Mouse (Mus musculus) hindbrain, embryonic 15.5 days (tissue): ENCODE data around the gene Gm14137. TPM values are rescaled to one million over a fixed set of nuclear protein-coding genes. Genes with fewer than 3 reads are reported as not detected.

Experiments
- ATAC-seq: fragments of 200-750 bp; cut with Nextera tagmentation; 2 replicates; pipeline ENCODE4 v1.8.0; 2017; ENCODE audit warnings: low read depth, moderate number of reproducible peaks, moderate TSS enrichment; ENCODE audit not compliant: low FRiP score
- H3K27ac ChIP-seq: fragments of 300-500 bp; sonication (generic); replicated peaks from 2 replicates; pipeline ENCODE4 v1.5.1; 2015; ENCODE audit warnings: mild to moderate bottlenecking, inconsistent platforms
- H3K27me3 ChIP-seq: fragments of 300-500 bp; sonication (generic); 2 replicates; pipeline ENCODE4 v1.6.1; 2015; ENCODE audit warnings: control low read depth, inconsistent platforms
- H3K36me3 ChIP-seq: fragments of 300-500 bp; sonication (generic); 2 replicates; pipeline ENCODE4 v1.6.1; 2015; ENCODE audit warnings: control low read depth, inconsistent platforms
- H3K4me1 ChIP-seq: fragments of 300-500 bp; sonication (generic); replicated peaks from 2 replicates; pipeline ENCODE4 v1.6.1; 2015; ENCODE audit warnings: control low read depth, inconsistent platforms
- H3K4me2 ChIP-seq: fragments of 300-500 bp; sonication (generic); 2 replicates; pipeline ENCODE4 v1.6.1; 2015; ENCODE audit warnings: moderate library complexity, mild to moderate bottlenecking, inconsistent platforms
- H3K4me3 ChIP-seq: fragments of 300-500 bp; sonication (generic); 2 replicates; pipeline ENCODE4 v1.5.1; 2015; ENCODE audit warnings: mild to moderate bottlenecking, inconsistent platforms
- H3K9ac ChIP-seq: fragments of 300-500 bp; sonication (generic); 2 replicates; pipeline ENCODE4 v1.6.1; 2015; ENCODE audit warnings: inconsistent platforms
- H3K9me3 ChIP-seq: fragments of 300-500 bp; sonication (generic); 2 replicates; pipeline ENCODE4 v1.6.1; 2016; ENCODE audit warnings: control low read depth, inconsistent platforms
- WGBS: fragments of 180-500 bp; shearing (Covaris S2); methylation state at CpG from one replicate; pipeline ENCODE4 v1.1.7; 2015; 5-methylcytosine and 5-hydroxymethylcytosine counted together
- polyA plus RNA-seq: library from polyadenylated mRNA; unstranded; fragments of >200 nt; fragmentation: Nextera tagmentation; extraction: Ambion mirVana; gene quantifications from 2 replicates; pipeline ENCODE4 v1.2.1, GENCODE M21; 2015

Gene Gm14137
- polyA plus RNA-seq, 1 experiment from 2014 or later = 0.97 TPM

DNA sequence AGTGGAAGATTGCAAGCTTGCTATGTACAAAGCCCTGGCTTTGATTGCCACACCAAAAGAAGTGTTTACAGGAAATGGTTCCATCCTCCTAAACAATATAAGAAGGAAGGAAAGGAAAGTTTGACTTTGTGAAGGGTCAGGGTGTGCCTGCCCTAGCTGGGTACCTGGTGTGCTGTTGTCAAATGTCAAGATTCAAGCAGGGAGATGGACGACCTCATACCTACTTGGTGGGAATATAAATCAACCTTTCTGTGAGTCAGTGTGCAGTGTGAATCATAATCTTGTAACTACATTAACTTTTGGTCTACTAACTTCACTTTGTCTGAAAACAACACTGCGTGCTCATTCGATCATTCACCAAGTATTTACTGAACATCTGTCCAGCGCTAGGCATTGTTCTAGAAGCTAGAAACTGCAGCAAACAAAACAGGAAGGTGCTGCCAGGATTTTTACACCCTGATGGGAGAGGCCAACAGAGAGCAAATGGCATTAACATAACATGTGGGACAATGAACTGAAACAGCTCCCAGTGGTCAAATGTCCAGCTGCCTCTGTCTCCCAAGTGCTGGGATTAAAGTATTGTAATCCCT lies 29.7 kb downstream of the Gm14137 start:
- no peak for ATAC-seq
- 74% methylated on average over 4 of the region's 4 CpGs for WGBS

DNA sequence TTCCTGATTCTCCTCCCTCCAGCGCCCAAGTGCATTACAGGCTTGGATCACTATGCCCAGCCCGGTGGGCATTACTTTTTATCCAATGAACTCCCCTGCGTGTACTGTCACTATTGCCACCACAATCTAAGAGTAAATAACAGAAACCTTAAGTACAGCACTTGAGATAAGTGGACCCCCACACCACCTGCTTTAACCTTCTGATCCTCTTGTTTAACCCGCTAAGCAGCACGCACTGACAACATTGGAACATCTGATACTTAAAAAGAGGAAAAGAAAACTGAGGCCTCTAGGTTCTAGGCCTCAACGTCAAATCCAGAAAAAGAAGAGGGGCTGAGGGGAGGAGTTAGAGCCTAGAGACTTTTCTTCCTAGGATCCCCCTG lies 33.6 kb downstream of the Gm14137 start:
- H3K9me3 ChIP-seq = no peaks in the 10 kb centered on the region
- peak overlapping the region; percentile 63 for H3K4me3 ChIP-seq
- H3K27ac ChIP-seq = peak overlapping the region; percentile 89
- H3K4me1 ChIP-seq = peaks cover 29% of the 10 kb centered on the region
- no peaks in the 10 kb centered on the region for H3K27me3 ChIP-seq
- ATAC-seq = no peak
- H3K9ac ChIP-seq = peak overlapping the region; percentile 75
- 25% methylated on average over 6 of the region's 6 CpGs for WGBS
- H3K4me2 ChIP-seq = peak overlapping the region; percentile 74
- H3K36me3 ChIP-seq = peaks cover 25% of the 10 kb centered on the region

More for the DNA sequence above, 29.7 kb downstream of the Gm14137 start:
- no peak overlapping the region for H3K9ac ChIP-seq
- H3K4me2 ChIP-seq = no peak overlapping the region
- H3K9me3 ChIP-seq = no peaks in the 10 kb centered on the region
- no peaks in the 10 kb centered on the region for H3K27me3 ChIP-seq
- no peak overlapping the region for H3K27ac ChIP-seq
- peaks cover 26% of the 10 kb centered on the region for H3K4me1 ChIP-seq
- H3K36me3 ChIP-seq = no peaks in the 10 kb centered on the region
- no peak overlapping the region for H3K4me3 ChIP-seq

DNA sequence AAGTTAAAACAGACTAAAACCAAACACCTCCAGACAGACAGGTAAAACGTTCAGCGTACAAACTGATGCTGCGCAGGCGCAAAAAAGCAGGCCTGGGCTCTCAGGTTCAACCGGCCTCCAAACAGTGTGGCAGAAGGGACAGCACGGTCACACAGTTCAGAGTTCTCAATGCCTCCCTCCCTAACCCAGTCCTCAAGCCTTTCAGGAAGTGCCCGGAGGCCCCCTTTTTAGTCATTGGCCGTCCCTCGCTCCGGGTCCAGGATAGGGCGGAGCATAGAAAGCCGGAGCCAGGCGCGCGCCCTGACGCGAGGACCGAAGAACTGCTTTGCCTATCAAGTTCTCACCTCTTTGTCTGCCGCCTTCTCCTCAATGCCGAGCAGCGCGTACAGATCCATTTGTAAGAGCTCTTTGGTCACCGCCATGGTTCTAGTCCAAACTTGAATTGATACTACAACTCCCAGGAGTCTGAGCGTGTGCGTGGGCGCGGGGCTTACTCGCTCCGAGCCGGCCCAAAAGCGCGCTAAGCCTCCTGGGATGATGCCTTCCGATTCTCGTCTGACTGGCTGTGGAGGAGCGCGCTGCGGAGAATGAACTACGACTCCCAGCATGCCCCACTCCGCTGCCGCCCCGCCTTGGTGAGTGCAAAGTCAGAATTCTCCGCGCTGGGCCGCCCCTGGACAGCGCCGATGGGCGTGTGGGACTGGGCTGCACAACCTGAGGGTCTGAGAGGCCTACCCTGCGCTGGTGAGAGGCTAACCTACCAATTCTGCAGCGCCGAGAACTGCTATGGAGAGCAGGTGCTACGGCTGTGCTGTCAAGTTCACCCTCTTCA lies 34.3 kb downstream of the Gm14137 start, which contains the start of the genes Zfyve19 and Dnajc17:
Zfyve19 (plus strand) TSS at position 274 of the 832 bp plus-strand sequence.
Dnajc17 (minus strand) TSS at position 452 of the 832 bp plus-strand sequence.
- Histone ChIP-seq H3K4me1 (peaks cover 25% of the 10 kb centered on the region), H3K27me3 (no peaks in the 10 kb centered on the region), H3K36me3 (peaks cover 29% of the 10 kb centered on the region), H3K4me2 (peak within 1 kb of the TSS; percentile 74), H3K4me3 (peak within 1 kb of the TSS; percentile 63), H3K27ac (peak within 1 kb of the TSS; percentile 89), H3K9ac (peak within 1 kb of the TSS; percentile 75), H3K9me3 (no peaks in the 10 kb centered on the region)
- WGBS = under 1% methylated on average over 51 of the region's 51 CpGs
- peak; percentile 98 for ATAC-seq

DNA sequence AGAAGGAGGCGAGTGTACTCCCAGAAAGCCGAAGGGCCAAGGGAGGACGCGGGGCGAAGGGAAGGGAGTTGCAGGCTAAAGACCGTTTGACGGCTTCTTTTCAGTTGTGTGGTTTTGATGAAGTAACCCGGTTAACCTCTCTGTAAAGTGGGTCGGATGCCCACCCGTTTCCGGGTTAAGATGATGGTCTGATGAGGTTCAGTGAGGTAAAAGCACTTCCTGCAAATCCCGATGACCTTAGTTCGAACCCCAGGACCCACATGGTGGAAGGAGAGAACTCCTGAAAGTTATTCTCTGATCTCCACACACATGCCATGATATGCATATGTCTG lies 34.8 kb downstream of the Gm14137 start:
- H3K4me2 ChIP-seq = peak overlapping the region; percentile 70
- H3K9ac ChIP-seq = peak overlapping the region; percentile 66
- no peaks in the 10 kb centered on the region for H3K27me3 ChIP-seq
- H3K27ac ChIP-seq = peak overlapping the region; percentile 73
- H3K4me1 ChIP-seq = peaks cover 20% of the 10 kb centered on the region
- ATAC-seq = no peak
- H3K4me3 ChIP-seq = peak overlapping the region; percentile 63
- H3K36me3 ChIP-seq = peaks cover 29% of the 10 kb centered on the region
- no peaks in the 10 kb centered on the region for H3K9me3 ChIP-seq
- WGBS = 1% methylated on average over 13 of the region's 13 CpGs

Other genes with a start within 250 kb of the Gm14137 start
- 6.2 and 6.9 TPM in 2 replicates for gene Chst14, start 248.0 kb upstream of the Gm14137 start, polyA plus RNA-seq
- gene Ccdc32, start 145.1 kb upstream of the Gm14137 start, polyA plus RNA-seq = 37.0 and 39.0 TPM in 2 replicates
- 3.7 and 4.8 TPM in 2 replicates for gene Rpusd2, start 139.7 kb upstream of the Gm14137 start, polyA plus RNA-seq
- gene Knl1, start 127.4 kb upstream of the Gm14137 start, polyA plus RNA-seq = 10.3 and 11.8 TPM in 2 replicates
- gene Rad51, start 61.7 kb upstream of the Gm14137 start, polyA plus RNA-seq = 11.7 and 12.7 TPM in 2 replicates
- gene Rmdn3, start 17.5 kb upstream of the Gm14137 start, polyA plus RNA-seq = 45.2 and 45.8 TPM in 2 replicates
- 9.4 and 10.0 TPM in 2 replicates for gene Gchfr, start 6.7 kb upstream of the Gm14137 start, polyA plus RNA-seq
- 58.9 and 68.5 TPM in 2 replicates for gene Zfyve19, start 34.1 kb downstream of the Gm14137 start, polyA plus RNA-seq
- gene Dnajc17, start 34.3 kb downstream of the Gm14137 start, polyA plus RNA-seq = 22.6 and 24.8 TPM in 2 replicates
- gene Ppp1r14d, start 55.4 kb downstream of the Gm14137 start, polyA plus RNA-seq = not detected in 2 replicates
- gene Spint1, start 62.9 kb downstream of the Gm14137 start, polyA plus RNA-seq = 0.96 and 0.99 TPM in 2 replicates
- gene Rhov, start 96.8 kb downstream of the Gm14137 start, polyA plus RNA-seq = 44.2 and 45.5 TPM in 2 replicates
- gene Vps18, start 114.2 kb downstream of the Gm14137 start, polyA plus RNA-seq = 27.3 and 30.2 TPM in 2 replicates
- 5.0 and 5.1 TPM in 2 replicates for gene Dll4, start 151.3 kb downstream of the Gm14137 start, polyA plus RNA-seq
- gene Chac1, start 176.7 kb downstream of the Gm14137 start, polyA plus RNA-seq = 10.7 and 11.6 TPM in 2 replicates